Mouse (Mus musculus): ENCODE measurements at regions not wholly inside any gene's neighbourhood (a gene's known extent, or its start where the extent isn't known, plus 50 kb on each side); places are given as distances from the start of the nearest gene placed in this dataset.

DNA sequence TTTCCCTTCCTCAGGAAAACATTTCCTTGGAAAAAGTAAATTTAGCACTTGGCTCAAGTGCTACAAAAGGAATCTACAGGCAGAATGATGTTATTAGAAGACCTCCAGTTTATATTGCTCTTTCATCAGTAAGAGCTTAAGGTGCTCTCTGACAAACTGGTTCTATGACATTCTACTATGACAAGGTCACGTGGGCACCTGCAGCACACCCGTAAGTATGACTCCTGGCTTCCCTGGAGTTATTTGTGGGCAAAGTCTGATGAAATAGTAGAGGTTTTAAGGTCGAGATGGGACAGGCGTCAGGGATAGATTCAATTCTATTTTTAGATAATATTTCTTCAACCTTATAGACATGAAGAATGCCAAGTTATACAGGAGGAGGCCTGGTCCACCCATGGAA is 84.9 kb upstream of the Ccn6 start:
- DNase-seq = no peak

DNA sequence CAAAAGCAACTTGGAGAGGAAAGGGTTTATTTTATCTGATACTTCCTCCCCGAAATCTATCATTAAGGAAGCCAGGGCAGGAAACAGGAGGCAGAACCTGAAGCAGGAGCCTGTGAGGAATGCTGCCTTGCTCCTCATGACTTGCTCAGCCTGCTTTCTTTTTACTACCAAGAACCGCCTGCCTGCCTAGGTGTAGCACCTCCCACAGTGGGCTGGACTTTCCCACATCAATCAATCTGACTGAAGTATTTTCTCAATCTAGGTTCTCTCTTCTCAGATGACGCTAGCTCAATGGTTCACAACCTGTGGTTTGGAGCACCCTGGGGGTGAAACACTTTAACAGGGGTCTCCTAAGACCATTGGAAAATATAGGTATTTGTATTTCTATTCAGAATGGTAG is 83.4 kb upstream of the Ccn6 start:
- DNase-seq = no peak

- no peak for DNase-seq
These were observed 81.5 kb upstream of the Ccn6 start for GRCm38 (mm10) chr10:39245141-39245540.

DNA sequence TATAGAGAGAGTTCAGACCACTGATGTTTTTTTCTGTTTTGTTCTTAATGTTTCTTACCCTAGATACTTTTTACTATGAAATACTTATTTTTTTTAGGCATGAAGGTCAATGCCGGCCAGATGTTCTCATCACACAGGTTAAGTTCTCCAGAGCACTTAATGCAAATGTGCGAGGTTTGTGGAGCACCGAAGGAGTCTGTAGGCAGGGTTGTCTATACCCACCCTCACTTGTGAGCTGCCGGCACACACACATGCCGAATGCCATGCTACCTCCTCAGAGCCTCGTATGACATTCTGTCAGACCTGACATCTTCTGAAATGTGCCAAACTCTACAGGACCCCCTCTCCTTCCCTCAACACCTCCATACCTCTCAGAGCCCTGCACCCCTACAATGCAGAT is 80.5 kb upstream of the Ccn6 start:
- DNase-seq = no peak

GRCm38 (mm10) chr10:39242398-39242797 is 78.8 kb upstream of the Ccn6 start:
- DNase-seq = no peak

- DNase-seq = no peak
These were observed 78.3 kb upstream of the Ccn6 start for GRCm38 (mm10) chr10:39241922-39242321.

DNA sequence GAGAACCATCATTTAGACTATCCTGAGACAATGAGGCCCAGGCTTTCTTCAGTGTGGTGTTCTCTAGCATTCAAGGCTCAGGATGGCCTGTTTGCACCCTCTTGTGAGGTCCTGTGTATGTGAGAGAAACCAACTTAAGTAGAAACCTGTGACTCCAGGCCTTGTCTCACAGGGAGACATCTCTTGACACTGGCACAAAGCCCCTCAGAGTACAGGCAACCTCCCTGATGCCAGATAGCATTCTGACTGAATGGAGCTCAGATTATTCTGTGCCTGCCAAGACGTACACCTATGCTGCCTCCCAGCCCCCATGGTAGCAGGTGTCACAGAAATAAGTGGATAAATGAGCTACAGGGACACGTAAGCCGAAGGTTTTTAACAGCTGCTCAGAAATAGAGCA is 77.9 kb upstream of the Ccn6 start:
- no peak for DNase-seq

GRCm38 (mm10) chr10:39240966-39241365 is 77.4 kb upstream of the Ccn6 start:
- DNase-seq = no peak

DNA sequence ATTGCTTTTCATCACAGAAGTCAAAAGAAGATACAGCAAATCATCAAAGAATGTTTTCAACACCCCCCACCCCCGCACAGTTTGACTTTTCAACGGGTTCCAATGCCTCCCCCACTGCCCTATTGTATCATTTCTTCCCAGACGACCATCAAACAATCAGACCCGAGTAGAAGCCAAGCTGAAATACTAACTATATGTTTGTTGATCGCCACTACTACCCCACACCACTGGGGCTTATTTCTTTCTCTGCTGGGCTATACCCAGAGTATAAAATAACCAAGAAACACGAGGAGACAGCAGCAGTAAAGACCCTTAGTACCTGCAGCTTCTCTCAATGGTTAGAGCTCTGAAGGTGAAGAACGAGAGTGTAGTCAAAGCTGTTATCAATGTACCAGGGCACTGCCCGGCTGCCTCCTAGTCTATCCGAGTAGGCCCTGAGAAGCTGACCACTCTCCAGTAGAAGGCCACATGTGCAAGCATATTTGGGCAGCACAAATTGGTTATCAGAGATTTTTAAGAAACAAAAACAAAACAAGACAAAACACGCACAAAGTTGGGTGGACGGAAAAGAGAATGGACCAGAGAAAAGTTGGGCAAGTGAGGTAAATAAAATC is 76.7 kb upstream of the Ccn6 start:
- DNase-seq = no peak

DNA sequence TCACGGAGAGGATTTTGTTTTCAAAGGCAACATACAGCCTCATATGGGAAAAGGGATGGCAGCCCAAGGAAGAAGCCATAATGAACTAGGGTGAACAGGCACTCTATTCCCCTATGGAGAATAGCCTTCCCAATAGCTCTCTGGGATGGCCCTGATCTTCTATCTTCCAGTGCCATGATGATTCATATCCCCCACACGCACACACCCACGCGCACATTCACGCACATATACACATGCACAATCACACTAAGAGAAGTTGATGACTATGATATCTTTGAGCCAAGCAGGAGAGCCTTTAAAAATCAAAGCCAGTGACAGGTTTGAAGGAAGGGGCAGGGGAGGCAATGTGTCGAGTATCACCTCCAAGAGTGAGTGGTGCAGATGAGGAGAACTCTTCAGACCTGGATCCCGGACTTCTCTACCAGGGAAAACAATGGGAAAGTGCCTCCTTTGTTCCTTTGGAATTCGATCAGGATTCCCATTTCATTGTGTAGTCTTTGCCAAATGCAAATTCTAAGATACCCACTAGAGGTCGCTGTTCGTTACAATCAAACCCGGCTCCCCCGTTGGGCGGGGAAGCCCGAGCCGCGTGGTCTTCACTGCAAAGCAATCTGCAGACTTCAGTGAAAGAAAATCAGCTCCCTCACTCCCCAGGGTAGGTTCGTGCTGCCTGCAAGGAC is 76.0 kb upstream of the Ccn6 start:
- DNase-seq = peak; percentile 74 to 85

GRCm38 (mm10) chr10:39238596-39238995 is 75.0 kb upstream of the Ccn6 start:
- peak; percentile 38 to 41 for DNase-seq

- no peak for DNase-seq
These were observed 74.0 kb upstream of the Ccn6 start for GRCm38 (mm10) chr10:39237549-39237948.

GRCm38 (mm10) chr10:39233926-39234450 is 70.4 kb upstream of the Ccn6 start:
- DNase-seq = no peak

GRCm38 (mm10) chr10:39233191-39233590 is 69.6 kb upstream of the Ccn6 start:
- DNase-seq = no peak

GRCm38 (mm10) chr10:39230634-39231410 is 67.2 kb upstream of the Ccn6 start:
- DNase-seq = no peak

- no peak for DNase-seq
These were observed 65.6 kb upstream of the Ccn6 start for GRCm38 (mm10) chr10:39229233-39229632.

DNA sequence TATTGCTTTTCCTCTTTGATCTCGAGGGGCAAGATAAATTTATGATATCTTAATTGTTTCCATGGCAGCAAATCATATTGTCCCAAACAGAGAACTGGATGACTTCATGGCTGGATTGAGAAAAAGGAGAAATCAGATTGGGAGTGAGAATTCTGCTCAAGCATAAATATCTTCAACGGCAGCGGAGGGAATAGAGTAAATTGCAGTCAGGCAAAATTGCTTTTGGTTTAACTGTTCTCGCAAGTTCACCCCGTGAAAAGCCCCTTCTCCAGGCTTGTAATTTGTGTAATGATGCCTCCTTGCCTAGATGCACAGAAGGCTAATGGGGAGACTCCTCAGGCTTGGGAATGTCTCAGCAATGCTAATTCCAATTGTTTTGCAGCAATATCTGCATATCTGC is 64.4 kb upstream of the Ccn6 start:
- no peak for DNase-seq

DNA sequence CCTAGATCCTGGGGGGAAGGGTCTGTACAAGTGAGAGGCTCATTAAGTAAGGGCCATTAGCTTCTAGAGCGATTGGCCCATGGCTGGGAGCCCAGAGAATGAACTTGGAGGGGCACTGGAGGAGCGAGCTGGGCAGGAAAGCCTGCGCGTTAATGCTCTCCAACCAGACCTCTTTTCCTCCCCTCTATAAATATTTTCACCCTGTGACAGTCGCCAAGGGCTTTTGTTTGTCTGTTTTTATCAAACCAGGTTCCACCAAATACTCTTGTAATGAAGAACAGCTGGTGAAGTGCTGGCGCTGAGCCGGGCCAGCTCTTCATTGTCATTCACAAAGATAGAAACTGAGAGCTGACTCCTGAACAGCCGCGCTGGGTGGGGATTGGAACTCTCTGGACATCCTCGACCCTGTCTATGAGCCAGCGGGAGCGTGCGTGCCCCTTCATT is 63.9 kb upstream of the Ccn6 start:
- peak; percentile 37 to 75 for DNase-seq

DNA sequence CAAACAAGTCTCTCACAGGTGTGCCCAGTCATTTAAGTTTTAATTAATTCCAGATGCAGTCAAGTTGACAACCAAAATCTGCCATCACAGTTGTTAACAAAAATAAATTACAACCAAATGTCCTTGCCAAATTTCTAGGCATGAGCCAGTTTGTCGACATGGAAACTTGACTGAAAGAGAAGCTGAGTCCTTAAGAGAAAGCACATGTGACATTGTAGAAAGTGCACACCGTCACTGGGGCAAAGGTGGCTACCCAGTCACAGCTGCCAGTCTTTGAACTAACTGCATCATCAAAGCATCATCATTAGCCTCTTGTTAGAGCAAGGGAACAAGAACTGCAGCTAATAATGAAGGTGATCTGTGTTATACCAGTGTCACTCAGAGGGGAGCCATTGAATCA is 62.9 kb upstream of the Ccn6 start:
- no peak for DNase-seq

DNA sequence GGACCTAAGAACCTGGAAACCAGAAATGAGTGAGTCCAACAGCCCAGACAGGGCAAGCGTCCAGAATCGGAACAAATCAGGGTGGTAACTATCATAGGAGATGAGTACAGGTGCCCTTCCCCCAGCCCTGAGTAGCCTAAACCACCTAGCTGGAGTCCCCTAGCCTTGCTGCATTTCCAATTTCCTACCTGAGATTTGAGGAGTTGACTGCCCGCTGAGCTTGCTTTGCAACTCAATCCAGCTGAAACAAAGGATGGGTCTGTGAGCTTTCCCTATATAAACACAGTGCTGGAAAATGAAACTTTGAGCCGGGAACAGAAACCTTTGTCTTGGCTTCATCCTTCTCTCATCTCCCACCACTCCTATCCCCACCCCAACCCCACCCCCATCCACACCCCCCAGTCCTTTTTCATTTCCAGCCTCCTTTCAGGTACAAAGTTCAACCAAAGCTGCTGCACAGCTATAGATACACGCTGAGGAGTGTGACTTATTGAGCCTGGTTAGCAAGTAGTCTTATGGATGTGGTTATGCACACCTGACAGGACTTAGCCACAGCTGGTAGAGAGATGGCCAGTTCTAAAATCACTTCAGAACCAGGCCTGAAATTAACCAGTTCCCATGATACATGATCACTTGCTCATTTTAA is 61.0 kb upstream of the Ccn6 start:
- DNase-seq = no peak

DNA sequence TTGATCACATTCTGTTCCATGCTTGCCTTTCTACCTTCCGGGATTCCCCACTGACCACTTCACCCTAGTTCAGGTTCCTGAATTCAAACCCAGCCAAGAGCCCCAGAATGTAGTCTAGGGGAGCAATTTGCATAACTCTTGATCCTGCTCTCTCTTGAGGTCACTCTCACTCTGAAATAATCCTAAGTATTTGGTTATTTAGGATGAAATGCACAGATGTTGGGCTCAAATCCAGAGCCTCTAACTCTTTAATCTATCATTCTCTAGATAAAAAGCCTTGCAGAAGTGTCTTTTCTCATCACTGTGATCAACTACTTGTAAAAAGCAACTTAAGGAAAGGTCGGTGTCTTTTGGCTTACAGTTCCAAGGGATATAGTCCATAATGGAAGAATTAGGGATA is 57.4 kb upstream of the Ccn6 start:
- DNase-seq = no peak

DNA sequence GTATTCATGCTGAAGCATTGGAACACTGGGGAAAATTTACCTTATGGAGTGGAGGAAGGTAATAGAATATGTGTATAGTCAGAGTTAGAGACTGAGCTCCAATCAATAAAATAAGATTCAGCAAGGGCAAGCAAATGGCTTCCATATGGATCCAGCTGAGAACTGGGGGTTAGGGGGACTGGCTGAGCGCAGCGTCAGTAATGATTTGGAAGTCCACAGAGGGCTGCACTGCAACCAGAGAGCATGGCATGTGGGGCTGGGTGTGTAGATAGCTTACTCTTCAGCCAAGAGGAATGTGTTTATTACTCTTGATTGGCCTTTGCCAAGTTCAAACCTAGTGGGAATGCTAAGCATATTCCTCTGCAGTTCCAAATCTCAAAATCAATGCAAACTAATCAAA is 55.8 kb upstream of the Ccn6 start:
- no peak for DNase-seq

- DNase-seq = no peak
These were observed 54.6 kb upstream of the Ccn6 start for GRCm38 (mm10) chr10:39218151-39218550.
